Mouse (Mus musculus) frontal cortex, postnatal 10 days (tissue): Measurements from ENCODE around the gene Acot13.
"Not testable (repeated sequence)": the region's sequence is repeated elsewhere in the genome, so short reads cannot be mapped to it uniquely, and the experiment has no call there.

Experiments
- DNase-seq, 2 experiments: peaks; one replicate each; pipeline ENCODE4 v3.0.0; 2022; ENCODE audit warnings: low spot score in 2 of 2, mixed read lengths in 1 of 2

The Acot13 gene

DNA sequence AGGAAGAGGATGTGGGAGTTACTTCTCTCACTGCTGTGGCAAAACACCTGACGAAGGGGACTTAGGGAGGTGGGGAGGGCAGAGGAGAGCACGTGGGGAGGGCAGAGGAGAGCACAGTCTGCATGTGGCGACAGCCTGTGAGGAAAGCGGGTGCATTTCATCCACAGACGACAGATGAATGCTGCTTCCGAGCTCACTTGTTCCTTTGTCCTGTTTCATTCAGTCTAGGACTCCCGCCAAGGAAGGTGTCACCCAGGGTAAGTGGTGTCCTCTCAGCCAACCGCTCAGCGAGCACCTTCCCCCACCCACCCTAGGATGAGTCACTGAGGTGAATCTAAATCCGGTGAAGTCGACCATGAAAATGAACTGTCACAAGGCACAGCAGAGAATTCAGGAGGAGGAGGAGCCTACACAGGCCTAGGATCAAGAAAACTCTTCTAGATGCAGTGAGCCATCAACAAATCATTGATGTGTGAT, 45.3 kb downstream of the Acot13 start:
- no peak for DNase-seq

DNA sequence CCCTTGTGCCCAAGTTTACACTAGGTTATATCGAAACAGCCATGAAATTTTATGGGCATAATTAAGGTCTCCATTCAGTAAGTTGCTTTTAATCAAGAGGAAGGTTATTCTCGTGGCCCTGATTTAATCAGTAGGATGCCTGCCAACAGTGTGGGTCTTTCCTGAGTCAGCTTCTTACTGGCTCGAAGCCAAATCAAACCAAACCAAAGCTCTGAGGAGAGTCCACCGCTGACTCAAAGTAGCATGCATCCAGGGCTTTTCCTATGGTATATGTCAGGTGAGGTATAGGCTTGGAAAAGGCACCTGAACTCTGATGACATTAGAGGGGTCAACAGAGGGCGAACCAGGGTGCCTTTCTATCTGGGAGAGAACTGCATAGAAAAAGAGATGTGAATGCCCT, 49.4 kb downstream of the Acot13 start:
- no peak for DNase-seq

DNA sequence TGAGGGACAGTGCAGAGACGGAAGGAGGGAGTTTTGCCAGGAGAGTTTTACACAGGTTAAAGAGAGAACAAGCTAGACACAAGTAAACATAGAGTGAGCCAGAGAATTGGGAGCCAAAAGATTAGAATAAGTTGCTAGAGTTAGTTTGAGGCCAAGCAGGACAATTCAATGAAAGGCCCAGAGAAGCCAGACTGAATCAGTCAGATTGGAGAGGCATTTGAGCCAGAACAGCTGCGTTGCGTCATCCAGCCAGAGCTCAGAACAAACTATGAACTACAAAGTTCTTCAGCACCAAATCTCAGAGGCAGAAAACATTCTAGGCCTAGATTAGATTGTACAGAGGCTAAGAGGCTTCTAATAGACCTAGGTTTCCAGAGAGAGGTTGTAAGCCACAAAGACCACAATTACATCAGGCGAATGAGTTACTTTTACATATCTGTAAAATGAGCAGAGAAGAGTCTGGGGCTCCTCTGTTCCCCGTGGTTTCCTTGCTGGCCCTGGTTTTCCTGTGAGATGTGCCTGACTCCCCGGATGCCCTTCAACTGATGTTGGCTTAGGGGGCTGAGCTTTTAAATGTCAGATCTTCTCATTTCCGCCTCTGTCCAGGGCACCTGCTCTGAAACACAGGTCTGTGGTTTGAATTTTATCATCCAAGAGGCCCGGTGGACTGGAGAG, 52.5 kb downstream of the Acot13 start:
- DNase-seq, result no peak

DNA sequence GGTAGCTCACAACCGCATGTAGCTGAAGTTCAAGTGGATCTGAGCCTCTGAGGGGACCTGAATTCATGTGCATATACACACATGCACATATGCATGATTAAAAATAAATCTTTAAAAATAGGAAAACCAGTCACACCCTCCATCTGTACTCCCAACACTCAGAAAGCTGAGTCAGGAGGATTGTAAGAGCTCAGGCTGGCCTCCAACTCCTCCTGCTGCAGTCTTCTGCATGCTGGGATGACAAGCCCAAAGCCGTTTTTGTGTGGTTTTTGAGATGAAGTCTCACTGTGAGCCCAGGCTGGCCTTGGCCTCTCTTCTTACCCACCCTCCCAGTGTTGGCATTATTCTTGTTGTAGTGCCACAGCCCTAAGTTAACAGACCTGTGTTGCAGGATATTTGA, 53.3 kb downstream of the Acot13 start:
- DNase-seq, result no peak

GRCm38 (mm10) chr13:24776146-24776844, 55.0 kb downstream of the Acot13 start:
- peak in 1 of 2 experiments; percentile 32 for DNase-seq

GRCm38 (mm10) chr13:24771482-24771881, 59.9 kb downstream of the Acot13 start:
- not testable (repeated sequence) for DNase-seq
